Mouse (Mus musculus): ENCODE data around the gene Arhgap22. TPM values are rescaled to one million over a fixed set of nuclear protein-coding genes. Genes with fewer than 3 reads are reported as not detected.

Gene Arhgap22
- total RNA-seq, 2 experiments from 2014 or later, result 0.97 to 1.2 TPM

GRCm38 (mm10) chr14:33230672-33231071, 16.8 kb downstream of the Arhgap22 start:
- Histone ChIP-seq H3K27ac (no peak overlapping the region), H3K4me3 (no peak overlapping the region)
- TF ChIP-seq CTCF (IDR thresholded peaks at IDR 0.05), result no peak
- no peak for DNase-seq
- intact Hi-C loops (cut with DNase I), result no loop called here

- no peak overlapping the region for H3K4me3 ChIP-seq
- no peak for TF ChIP-seq CTCF (IDR thresholded peaks at IDR 0.05)
- intact Hi-C loops (cut with DNase I), result no loop called here
- DNase-seq, result no peak
- no peak overlapping the region for H3K27ac ChIP-seq
These were observed 17.5 kb downstream of the Arhgap22 start for GRCm38 (mm10) chr14:33231311-33231710.

DNA sequence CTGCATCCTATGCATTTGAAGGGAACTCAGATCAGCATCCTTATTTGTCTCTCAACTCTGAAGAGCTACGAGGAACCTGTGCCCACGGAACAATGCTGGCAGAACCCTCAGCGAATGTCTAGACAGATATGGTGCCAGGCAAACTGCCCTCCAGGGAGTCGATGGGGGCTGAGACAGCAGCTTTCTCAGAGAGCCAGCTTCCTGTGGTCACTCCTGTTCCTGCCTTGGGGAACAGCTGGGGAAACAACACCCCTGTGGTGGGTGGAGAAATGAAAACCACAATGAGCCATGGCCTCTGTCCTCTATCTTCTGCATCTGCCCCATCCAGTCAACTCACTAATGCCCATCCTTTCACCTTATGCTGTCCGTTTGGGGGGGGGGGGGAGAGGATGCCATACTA, 18.2 kb downstream of the Arhgap22 start:
- TF ChIP-seq CTCF (IDR thresholded peaks at IDR 0.05), result no peak
- Histone ChIP-seq H3K27ac (no peak overlapping the region), H3K4me3 (no peak overlapping the region)
- intact Hi-C loops (cut with DNase I), result no loop called here
- peak; percentile 44 for DNase-seq

DNA sequence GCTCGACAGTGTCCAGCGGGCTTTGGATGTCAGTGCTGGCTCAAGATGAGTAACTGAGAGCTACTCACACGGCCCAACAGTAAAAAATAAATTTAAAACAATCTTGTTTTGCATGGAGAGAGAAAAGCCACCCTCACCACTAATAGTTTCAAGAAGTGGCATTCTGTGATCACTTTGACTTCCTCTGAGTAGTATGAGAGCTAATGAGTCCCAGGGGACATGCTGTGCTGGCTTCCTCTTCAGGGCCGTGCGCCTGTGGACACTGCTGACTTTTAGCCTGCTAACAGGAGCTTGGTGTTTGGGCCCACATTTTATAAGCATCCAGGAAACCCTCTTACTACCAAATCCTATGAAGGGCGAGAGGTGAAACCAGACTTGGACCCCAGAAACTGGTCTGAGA, 21.8 kb downstream of the Arhgap22 start:
- Histone ChIP-seq H3K4me3 (no peak overlapping the region), H3K27ac (no peak overlapping the region)
- intact Hi-C loops (cut with DNase I), result no loop called here
- TF ChIP-seq CTCF (IDR thresholded peaks at IDR 0.05), result no peak
- no peak for DNase-seq

GRCm38 (mm10) chr14:33240400-33240799, 26.6 kb downstream of the Arhgap22 start:
- intact Hi-C loops (cut with DNase I), result no loop called here
- no peak for DNase-seq
- no peak for TF ChIP-seq CTCF (IDR thresholded peaks at IDR 0.05)
- no peak overlapping the region for H3K4me3 ChIP-seq
- no peak overlapping the region for H3K27ac ChIP-seq

DNA sequence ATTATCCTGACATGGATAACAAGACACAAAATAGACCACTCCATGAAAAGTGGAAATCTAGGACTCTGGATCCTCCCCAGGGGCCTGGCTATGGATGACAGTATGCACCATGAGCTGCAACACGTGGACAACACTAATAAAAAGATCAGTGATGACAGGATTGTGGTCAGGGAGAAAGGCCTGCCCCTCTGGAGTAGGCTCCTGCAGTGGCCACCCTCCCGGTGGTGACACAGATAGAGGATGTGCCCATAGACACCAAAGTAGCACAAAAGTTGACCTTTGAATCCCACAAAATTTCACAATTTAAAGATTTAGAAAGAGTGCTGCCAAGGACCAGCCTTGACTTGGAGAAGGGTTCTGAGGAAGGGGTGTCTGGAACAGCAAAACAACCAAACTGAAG, 29.4 kb downstream of the Arhgap22 start:
- Histone ChIP-seq H3K27ac (no peak overlapping the region), H3K4me3 (no peak overlapping the region)
- no peak for TF ChIP-seq CTCF (IDR thresholded peaks at IDR 0.05)
- intact Hi-C loops (cut with DNase I), result no loop called here
- DNase-seq, result no peak

- Histone ChIP-seq H3K27ac (no peak overlapping the region), H3K4me3 (no peak overlapping the region)
- TF ChIP-seq CTCF (IDR thresholded peaks at IDR 0.05), result no peak
- DNase-seq, result no peak
- intact Hi-C loops (cut with DNase I), result no loop called here
These were observed 30.7 kb downstream of the Arhgap22 start for GRCm38 (mm10) chr14:33244519-33244918.

- no peak for DNase-seq
- no peak overlapping the region for H3K4me3 ChIP-seq
- H3K27ac ChIP-seq, result no peak overlapping the region
- intact Hi-C loops (cut with DNase I), result no loop called here
- no peak for TF ChIP-seq CTCF (IDR thresholded peaks at IDR 0.05)
These were observed 31.1 kb downstream of the Arhgap22 start for GRCm38 (mm10) chr14:33244946-33245345.

DNA sequence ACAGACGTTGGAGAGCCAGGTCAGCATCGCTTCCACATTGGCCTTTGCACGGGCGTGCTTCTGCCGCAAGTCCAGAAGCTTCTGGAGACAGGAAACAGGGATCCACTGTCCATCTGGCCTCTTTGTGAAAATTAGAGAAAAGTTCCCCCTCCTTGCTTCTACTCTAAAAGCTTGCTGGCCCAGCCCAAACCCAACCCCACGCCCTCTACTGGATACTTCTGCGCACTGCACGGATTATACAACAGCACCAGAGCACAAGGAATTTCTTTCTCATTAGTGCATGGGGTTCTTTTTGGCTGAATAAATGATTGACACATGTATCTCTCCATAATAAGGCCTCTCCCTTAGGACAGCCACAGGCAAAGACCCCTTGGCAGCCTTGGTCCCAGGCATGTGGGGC, 32.6 kb downstream of the Arhgap22 start:
- TF ChIP-seq CTCF (IDR thresholded peaks at IDR 0.05), result peak; percentile 61
- Histone ChIP-seq H3K4me3 (no peak overlapping the region), H3K27ac (peak overlapping the region; percentile 77)
- intact Hi-C loops (cut with DNase I), result no loop called here
- DNase-seq, result peak; percentile 68

DNA sequence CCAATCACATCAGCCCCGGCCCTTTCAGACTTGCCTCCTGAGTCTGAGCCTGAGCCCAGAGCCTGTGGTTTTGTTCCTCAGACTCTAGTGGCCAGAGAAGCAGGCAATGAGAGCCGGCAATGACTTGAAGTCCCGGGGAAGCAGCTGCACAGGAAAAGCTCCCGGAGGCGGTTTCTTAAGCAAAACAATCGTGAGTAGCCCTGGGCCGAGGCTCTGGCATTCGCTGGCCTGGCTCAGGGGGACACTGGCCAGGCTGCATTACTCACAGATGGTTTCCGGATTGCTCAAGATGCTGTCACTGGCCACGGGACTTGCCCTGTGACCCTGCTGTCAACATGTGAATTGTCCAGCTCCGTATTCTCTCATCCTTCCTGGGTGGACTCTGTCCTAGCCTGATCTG, 33.8 kb downstream of the Arhgap22 start:
- intact Hi-C loops (cut with DNase I), result no loop called here
- no peak overlapping the region for H3K4me3 ChIP-seq
- no peak for TF ChIP-seq CTCF (IDR thresholded peaks at IDR 0.05)
- DNase-seq, result peak; percentile 84
- peak overlapping the region; percentile 77 for H3K27ac ChIP-seq

DNA sequence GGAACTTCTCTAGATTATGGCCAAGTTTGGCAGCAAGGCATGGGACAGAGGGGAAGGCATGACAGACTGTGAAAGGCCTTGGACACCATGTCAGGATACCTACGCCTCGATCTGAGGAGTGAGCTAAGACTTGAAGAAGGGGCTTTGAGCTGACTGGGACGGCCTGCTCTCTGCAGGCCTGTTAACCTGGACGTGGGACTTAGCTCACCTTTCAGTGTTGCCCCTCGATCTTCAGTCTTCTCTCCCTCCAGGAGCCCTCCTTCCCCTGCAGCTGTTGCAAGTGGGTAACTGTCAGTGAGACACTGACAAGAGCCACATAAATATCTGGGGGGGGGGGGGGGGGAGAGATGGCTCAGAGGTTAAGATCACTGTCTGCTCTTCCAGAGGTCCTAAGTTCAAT, 34.9 kb downstream of the Arhgap22 start:
- intact Hi-C loops (cut with DNase I), result no loop called here
- DNase-seq, result no peak
- no peak overlapping the region for H3K4me3 ChIP-seq
- H3K27ac ChIP-seq, result no peak overlapping the region; the same call in 1 of the 2 replicates
- no peak for TF ChIP-seq CTCF (IDR thresholded peaks at IDR 0.05)

DNA sequence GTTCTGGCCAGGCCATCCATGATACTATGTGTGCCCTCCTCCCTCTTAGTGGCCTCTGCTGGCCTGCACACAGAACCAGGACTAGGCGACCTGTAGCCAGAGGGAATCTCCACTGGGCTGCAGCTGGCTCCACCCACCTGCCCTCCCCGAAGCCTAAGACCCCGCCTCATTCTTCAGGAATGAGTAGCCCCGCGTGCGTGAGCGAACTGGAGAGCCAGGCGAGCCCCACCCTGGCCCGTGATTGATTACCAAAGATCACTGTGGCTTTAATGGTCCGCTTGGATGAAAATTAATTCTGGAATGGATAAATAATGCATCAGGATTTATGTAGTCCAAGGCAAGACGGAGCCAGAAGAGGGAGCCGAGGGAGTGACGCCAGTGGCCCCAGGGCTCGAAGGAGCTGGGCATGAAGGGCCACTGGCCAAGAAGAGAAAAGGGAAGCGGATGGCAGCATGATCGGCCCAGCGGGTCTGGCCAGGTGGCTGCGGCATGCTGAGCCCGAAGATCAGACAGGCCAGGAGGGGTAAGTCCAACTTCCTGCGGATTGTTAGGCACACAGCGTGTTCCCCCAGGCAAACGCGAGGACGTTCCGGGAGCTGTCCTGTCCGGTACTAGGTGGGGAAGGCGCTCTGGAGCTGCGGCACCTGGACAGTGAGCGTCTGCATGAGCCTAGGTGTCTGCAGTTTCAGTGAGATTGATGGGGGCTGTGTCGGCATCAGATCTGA, 36.6 kb downstream of the Arhgap22 start:
- H3K4me3 ChIP-seq, result peak overlapping the region; percentile 69
- intact Hi-C loops (cut with DNase I), result no loop called here
- DNase-seq, result peak; percentile 77
- no peak for TF ChIP-seq CTCF (IDR thresholded peaks at IDR 0.05)
- peak overlapping the region; percentile 68 for H3K27ac ChIP-seq

DNA sequence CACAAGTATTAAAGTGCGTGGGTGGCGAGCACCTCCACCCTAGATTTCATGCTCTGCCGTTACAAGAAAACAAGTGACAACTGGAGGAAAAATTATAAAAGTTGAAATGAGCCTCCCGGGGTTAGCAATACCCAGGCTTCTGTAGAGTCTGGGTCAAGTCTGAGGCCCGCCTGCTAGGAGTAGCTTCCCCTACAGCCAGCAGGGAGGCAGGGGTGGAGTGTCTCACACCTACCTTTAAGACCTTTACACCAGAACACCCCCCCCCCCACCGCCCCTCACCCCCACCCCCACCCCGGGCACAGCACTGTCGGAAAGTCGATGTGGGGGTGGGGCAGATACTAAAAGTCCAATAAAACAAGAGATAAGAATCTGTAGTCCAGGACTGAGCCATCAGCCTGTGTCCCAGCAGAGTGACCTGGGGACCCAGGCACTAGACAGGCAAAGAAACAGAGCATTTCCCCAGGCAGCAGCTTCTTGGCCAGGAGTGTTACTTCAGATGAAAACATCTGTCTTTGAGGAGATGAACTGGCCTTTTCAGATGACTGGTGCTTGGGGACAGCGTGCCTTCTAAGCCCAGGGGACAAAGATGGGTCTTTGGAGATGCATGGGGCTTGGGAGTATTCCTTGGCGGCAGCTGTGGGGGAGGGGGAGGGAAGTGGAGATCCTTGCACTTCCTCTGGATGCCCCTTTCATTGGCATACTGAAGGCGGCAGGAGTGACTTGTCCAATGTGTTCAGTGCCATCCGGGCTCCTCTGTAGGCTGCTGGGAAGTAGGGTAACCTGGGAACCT, 37.3 kb downstream of the Arhgap22 start:
- TF ChIP-seq CTCF (IDR thresholded peaks at IDR 0.05), result no peak
- H3K27ac ChIP-seq, result peak overlapping the region; percentile 68
- intact Hi-C loops (cut with DNase I), result no loop called here

More for the DNA sequence above, 37.3 kb downstream of the Arhgap22 start:
- peak overlapping the region; percentile 69 for H3K4me3 ChIP-seq
- DNase-seq, result no peak
